17 mouse cellular contexts compared by ENCODE assay signal in genomic region chr16:12800181-12800580, GRCm38 (mm10).
DNase-seq lines count a peak whose midpoint lies in the region; ATAC-seq and TF ChIP-seq lines count a peak whose summit lies in the region.
"Had no signal": no experiment of that assay in that cellular context is flagged by ENCODE, and none has a peak within 500 bp of the region (broad histone marks: within the 10 kb centered on the region; RNA-seq: fewer than 3 reads in every experiment).

No protein-coding gene starts in this region.

- TF ChIP-seq CTCF in layer of hippocampus, adult 2 months (conservative IDR thresholded peaks at IDR 0.05), result no peak

- no peaks in the 10 kb centered on the region for H3K27me3 ChIP-seq in limb, embryonic 10.5 days (ENCODE audit: low read depth, poor library complexity, severe bottlenecking)
- H3K27me3 ChIP-seq: embryonic facial prominence, embryonic 15.5 days; intestine, embryonic 15.5 days; limb, embryonic 13.5 days; lung, embryonic 15.5 days had no signal

- no peaks in the 10 kb centered on the region for H3K9me3 ChIP-seq in limb, embryonic 10.5 days (replicated peaks)
- H3K9me3 ChIP-seq: embryonic facial prominence, embryonic 15.5 days; intestine, embryonic 15.5 days; limb, embryonic 13.5 days; lung, embryonic 15.5 days had no signal

- H3K4me1 ChIP-seq in limb, embryonic 10.5 days, result no peaks in the 10 kb centered on the region
- H3K4me1 ChIP-seq: intestine, embryonic 15.5 days; limb, embryonic 13.5 days; lung, embryonic 15.5 days had no signal

- H3K27ac ChIP-seq in layer of hippocampus, adult 2 months, result peak overlapping the region; percentile 90
- H3K27ac ChIP-seq in limb, embryonic 10.5 days, result no peak overlapping the region
- H3K27ac ChIP-seq: embryonic facial prominence, embryonic 15.5 days; gastrocnemius, adult 2 months; intestine, embryonic 15.5 days; limb, embryonic 13.5 days; lung, embryonic 15.5 days had no signal

- H3K4me3 ChIP-seq in layer of hippocampus, adult 2 months, result no peak overlapping the region
- H3K4me3 ChIP-seq in limb, embryonic 10.5 days, result no peak overlapping the region
- H3K4me3 ChIP-seq: embryonic facial prominence, embryonic 15.5 days; gastrocnemius, adult 2 months; intestine, embryonic 15.5 days; limb, embryonic 13.5 days; lung, embryonic 15.5 days had no signal

- ATAC-seq in frontal cortex, adult (ENCODE audit: low TSS enrichment), result peak; percentile 89
- ATAC-seq: intestine, embryonic 15.5 days had no signal

- H3K36me3 ChIP-seq in limb, embryonic 10.5 days, result no peaks in the 10 kb centered on the region
- H3K36me3 ChIP-seq: embryonic facial prominence, embryonic 15.5 days; intestine, embryonic 15.5 days; limb, embryonic 13.5 days; lung, embryonic 15.5 days had no signal

- DNase-seq in frontal cortex, postnatal 25 days (ENCODE audit: low spot score in 2 of 2), result no peak
- DNase-seq in right cerebral cortex, adult 18-20 months, result peak; percentile 47
- DNase-seq in right cerebral cortex, postnatal 4 days, result no peak
- peak; percentile 36 to 72 for DNase-seq in layer of hippocampus, adult 2 months (ENCODE audit: low spot score in 2 of 2)
- no peak for DNase-seq in Muller cell, postnatal 12 days (ENCODE audit: inconsistent ontology term)
- DNase-seq in lung, adult 18-20 months, result no peak
- no peak for DNase-seq in limb, embryonic 10.5 days (ENCODE audit: low spot score)
- DNase-seq: B cell, adult 2 months; cerebellum, adult 18-20 months; gastrocnemius, adult 2 months; kidney, postnatal 14 days; thymus, adult 18-20 months had no signal

- 89% methylated on average over 1 of the region's 1 CpGs for WGBS in limb, embryonic 10.5 days

Comparison
In these comparisons a context has a peak if more than half of its experiments do, and no peak if none do; other contexts are left out.
1. DNase-seq: peak in right cerebral cortex, adult 18-20 months (single experiment) and layer of hippocampus, adult 2 months (2 of 2); none in frontal cortex, postnatal 25 days (0 of 2), right cerebral cortex, postnatal 4 days (single experiment), Muller cell, postnatal 12 days (single experiment), lung, adult 18-20 months (0 of 2) and limb, embryonic 10.5 days (single experiment).